Mouse (Mus musculus) cerebellum, adult 2 months (tissue): Measurements from ENCODE around the gene Junb.

Source experiments
- CTCF ChIP-seq: fragments of 200-500 bp; IDR thresholded peaks from 2 replicates; pipeline ENCODE4 v1.5.1; 2011; ENCODE audit warnings: low read depth, mild to moderate bottlenecking, control low read depth, low read length, moderate library complexity, borderline replicate concordance; ENCODE audit not compliant: insufficient read depth
- POLR2A ChIP-seq: fragments of 200-500 bp; IDR thresholded peaks from 2 replicates; pipeline ENCODE4 v1.6.1; 2011; ENCODE audit warnings: low read length, control low read depth, borderline replicate concordance; ENCODE audit not compliant: insufficient read depth

DNA sequence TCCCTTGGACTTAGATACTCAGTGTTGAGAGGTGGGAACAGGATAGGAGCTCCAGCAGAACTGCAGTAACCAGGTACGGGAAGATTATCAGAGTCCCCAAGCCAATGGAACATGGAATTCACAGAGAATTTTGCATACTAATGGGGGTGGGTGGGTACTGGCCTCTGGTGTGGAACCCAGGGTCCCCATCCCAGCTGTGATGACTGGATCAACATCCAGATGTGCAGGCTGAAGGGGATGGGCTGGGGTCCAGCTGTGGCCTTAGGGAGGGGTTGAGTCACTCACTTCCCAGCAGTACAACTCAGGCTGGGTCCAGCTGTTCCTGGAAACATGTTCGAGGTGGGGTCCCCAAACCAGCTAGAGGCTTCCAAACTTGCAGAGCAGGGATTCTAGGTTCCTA lies 9.4 kb upstream of the Junb start:
- TF ChIP-seq CTCF (no peak), POLR2A (no peak)
